Mouse (Mus musculus) small intestine, adult 2 months (tissue): ENCODE data around the gene Cpxm2.

Source experiments
- CTCF ChIP-seq: fragments of 200-500 bp; IDR thresholded peaks from 2 replicates; pipeline ENCODE4 v1.5.1; 2012; ENCODE audit warnings: low read depth, mild to moderate bottlenecking, control low read depth, inconsistent platforms, low read length, moderate library complexity, mixed read lengths; ENCODE audit not compliant: insufficient replicate concordance, insufficient read length; ENCODE audit errors: extremely low read depth
- POLR2A ChIP-seq: fragments of 200-500 bp; IDR thresholded peaks from 2 replicates; pipeline ENCODE4 v1.6.1; 2012; ENCODE audit warnings: low read depth, mild to moderate bottlenecking, control low read depth, inconsistent platforms, low read length, moderate library complexity

- TF ChIP-seq POLR2A (no peak), CTCF (no peak)
Measured at GRCm38 (mm10) chr7:132009002-132009401, 145.5 kb downstream of the Cpxm2 start.
